Mouse (Mus musculus) heart, postnatal 25 days (tissue): ENCODE results near the gene Hip1. TPM values are rescaled to one million over a fixed set of nuclear protein-coding genes. Genes with fewer than 3 reads are reported as not detected.
"Not testable (repeated sequence)": the region's sequence is repeated elsewhere in the genome, so short reads cannot be mapped to it uniquely, and the experiment has no call there.

ENCODE experiments used
- DNase-seq: peaks from one replicate; pipeline ENCODE4 v3.0.0; 2022; ENCODE audit warnings: low spot score
- intact Hi-C: fragments of 180-260 bp; cut with DNase I; formaldehyde crosslinking; loops from one replicate; pipeline ENCODE4 v1.15.1; 2025
- total RNA-seq, 2 experiments: library from RNA; stranded (reverse); gene quantifications; 2 replicates each; pipeline ENCODE4 v1.2.3; 2021

Gene Hip1
- total RNA-seq, 2 experiments from 2014 or later, result 30.0 to 36.0 TPM

DNA sequence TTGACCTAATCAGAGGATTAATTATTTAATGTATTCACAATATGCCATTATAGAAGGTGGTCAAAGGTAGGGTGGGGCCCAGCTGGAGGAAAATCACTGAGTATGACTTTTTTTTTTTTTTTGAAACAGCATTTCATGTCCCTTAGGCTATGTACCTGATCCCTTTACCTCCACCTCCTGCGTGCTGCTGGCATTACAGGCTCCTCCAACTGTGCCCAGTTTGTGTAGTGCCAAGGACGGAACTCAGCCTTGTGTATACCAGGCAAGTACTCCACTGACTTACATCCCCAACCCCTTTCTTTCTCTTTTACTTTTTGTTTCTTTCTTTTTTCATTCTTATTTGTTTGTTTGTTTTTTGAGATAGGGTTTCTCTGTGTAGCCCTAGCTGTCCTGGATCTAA, 48.4 kb downstream of the Hip1 start:
- no peak for DNase-seq
- intact Hi-C loops, result loop anchor here (5.0 kb wide), 1 partner anchor 41 kb away; no protein-coding TSS in a partner anchor

DNA sequence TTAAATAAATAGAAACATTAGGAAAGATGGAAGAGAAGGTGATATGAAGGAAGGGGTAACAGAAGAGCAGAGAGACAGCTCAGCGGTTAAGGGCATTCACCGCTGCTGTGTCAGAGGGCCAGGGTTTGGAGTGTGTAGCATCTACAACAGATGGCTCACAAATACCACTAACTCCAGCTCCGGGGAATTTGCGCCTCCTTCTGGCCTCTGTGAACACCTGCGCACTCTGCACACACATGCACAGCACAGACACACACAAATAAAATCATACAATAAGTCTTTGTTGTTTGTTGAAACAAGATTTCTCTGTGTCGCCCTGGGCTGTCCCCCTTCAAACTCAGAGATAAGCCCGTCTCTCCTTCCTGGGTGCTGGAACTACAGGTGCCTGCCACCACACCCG, 49.4 kb downstream of the Hip1 start:
- intact Hi-C loops, result loop anchor here (2.0 to 5.0 kb wide), 3 partner anchors 42 to 95 kb away; no protein-coding TSS in a partner anchor
- no peak for DNase-seq

DNA sequence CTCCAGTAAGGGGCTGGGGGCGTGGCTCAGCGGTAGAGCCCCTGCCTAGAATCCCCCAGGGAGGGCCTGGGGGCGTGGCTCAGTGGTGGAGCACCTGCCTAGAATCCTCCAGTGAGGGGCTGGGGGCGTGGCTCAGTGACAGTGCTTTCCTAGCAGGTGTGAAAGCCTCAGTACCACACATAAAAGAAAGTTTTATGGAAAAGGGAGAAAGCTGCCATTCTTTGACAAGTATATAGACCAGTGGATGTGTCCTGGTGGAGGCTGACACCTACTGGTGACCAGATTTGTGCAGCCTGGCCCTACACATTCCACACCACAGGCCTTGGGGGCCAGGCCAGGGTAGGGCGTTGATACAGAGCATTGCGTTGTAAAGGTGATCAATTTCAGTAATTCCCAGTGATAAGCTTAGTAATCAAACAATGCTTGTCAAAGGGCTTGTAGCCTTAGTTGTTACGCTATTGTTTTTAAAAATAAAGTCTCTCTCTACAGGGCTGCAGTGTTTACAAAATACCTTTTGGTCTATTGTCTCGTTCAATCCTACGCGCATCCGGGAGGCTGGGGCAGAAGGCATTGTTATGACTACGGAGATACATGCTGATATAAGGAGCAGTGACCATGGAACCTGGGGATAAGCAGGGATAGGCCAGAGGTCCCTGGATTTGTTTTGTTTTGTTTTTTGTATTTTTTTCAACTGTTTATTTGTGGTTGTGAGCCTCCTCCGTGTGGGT, 50.6 kb downstream of the Hip1 start:
- DNase-seq, result no peak
- intact Hi-C loops, result loop anchor here (2.0 kb wide), 2 partner anchors 66 to 94 kb away; no protein-coding TSS in a partner anchor

DNA sequence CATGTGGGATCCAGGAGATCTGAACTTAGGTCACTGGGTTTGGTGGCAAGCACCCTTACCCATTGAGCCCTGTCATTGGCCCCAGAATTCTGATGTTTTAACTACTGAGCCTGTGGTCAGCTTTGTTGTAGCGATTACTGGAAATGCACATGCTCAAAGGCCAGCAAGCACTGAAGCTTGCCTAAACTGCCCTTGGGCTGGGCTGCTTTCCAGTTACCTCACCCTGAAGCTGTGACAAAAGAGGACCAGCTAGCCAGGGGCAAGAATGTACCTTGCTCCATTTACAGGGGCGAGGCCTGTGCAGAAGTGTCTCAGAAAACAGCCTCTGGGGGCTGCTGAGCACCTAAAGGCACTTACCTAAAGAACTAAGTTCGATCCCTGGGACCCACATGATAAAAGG, 51.8 kb downstream of the Hip1 start:
- DNase-seq, result no peak
- intact Hi-C loops, result no loop called here

DNA sequence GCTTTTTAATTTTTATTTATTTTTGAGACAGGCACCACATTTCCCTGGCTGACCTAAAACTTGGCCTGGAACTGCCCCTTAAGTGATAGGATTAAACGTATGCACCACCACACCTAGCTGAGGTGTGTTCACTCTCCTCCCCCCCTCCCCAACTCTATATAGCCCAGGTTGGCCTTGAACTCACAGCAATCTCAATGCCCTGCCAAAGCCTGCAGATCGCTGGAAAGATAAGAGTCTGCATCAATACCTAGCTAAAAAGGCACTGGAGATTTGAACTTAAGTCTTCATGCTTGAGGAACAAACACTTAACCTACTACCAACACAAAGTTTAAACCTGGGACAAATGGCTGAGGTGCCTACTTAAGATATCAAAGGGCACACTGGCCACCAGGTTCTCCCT, 52.8 kb downstream of the Hip1 start:
- intact Hi-C loops, result no loop called here
- no peak for DNase-seq

DNA sequence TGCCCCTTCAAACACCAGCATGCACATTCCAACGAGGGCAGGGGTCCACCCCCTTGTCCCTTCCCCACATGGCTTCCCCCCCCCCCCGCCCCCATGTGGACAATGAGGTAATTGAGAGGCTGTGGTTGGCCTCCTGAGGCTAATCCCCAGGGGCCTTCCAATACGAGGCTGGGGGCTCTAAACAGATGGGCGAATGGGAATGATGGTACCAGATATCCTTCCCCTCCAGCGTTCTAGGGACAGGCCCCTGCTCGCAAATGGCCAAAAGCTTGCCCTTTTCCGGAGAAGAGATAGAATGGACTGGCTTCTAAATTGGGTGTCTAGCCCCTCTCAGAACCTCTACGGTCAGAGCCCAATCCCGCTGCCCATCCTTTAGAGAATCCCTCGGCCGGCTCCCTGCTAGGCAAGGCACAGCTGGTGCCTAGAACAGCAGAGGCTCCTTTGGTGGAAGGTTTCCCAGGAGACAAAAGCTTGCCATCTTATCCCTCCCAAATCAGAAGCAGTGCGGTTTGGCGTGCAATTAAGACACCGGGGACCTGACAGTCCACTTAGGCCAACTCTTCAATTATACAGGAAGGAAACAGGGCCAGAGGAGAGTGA, 55.1 kb downstream of the Hip1 start:
- intact Hi-C loops, result loop anchor here (2.0 kb wide), 1 partner anchor 27 kb away; no protein-coding TSS in a partner anchor
- DNase-seq, result no peak

DNA sequence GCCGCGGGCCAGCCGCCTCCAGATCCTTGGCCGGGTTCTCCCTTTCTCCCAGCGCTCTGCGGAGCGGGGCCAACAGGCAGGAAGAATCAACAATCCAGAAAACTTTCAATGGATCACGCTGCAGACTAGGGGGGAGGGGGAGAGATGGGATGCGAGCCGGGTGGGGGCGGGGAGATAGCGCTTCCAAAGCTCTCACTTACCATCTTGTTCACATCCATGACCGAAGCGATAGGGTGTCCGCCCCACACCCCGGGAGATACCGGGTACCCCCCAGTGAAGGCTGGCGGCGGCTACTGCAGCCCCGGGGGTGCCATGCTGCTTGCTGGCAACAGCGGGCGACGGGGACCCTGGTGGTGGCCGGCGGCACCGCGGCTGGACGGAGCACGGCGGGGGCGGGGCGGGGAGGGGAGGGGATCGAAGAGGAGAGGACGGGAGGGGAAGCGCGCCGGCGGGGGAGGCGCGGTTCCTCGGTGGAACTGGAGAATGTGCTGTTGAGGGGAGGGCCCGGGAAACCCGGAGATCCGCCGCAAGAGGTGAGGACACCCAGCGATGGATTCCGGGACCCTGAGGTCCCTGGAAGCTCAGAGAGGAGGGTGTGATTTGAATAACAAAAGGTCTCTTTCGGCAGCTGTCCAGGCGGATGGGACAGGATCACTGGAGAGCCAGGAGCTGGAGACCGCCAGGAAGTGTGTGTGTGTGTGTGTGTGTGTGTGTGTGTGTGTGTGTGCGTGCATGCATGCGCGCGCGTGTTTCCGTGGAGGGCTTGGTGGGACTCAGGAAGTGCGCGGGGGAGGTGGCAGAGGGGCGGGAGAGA, 55.8 kb downstream of the Hip1 start:
- DNase-seq, result peak; percentile 59
- intact Hi-C loops, result loop anchor here (2.0 kb wide), 1 partner anchor 26 kb away; no protein-coding TSS in a partner anchor

DNA sequence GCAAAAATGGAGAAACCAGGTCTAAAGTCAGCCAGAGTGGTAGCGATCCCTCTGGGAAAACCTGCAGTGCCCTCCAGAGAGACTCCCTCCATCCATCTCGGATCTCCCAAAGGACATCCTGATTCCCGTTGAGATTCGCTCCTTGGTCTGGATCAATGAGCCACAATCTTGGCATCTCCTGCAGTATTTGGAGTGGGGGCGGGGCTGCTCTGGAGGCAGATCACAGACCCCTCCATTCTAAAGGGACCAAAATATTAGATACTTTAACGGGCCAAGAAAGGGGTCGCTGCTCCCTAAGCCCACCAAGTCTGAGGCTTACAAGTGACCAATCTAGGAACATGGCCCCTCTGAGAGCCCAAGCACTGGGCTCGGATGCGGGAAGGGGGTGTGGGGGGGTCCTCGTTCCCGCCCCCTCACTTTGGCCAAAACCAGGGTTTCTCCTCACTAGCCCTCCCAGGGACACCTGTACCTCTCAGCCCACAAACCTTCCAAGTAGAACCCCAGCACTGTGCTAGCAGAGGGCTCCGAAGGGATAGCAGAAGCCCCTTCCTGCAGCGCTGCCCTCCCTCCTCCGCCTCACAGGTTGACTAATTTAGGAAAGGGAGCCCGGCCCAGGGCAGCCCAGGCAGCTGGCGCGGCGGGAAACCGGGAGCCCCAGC, 56.6 kb downstream of the Hip1 start:
- intact Hi-C loops, result loop anchor here (2.0 kb wide), 1 partner anchor 26 kb away; no protein-coding TSS in a partner anchor
- no peak for DNase-seq

DNA sequence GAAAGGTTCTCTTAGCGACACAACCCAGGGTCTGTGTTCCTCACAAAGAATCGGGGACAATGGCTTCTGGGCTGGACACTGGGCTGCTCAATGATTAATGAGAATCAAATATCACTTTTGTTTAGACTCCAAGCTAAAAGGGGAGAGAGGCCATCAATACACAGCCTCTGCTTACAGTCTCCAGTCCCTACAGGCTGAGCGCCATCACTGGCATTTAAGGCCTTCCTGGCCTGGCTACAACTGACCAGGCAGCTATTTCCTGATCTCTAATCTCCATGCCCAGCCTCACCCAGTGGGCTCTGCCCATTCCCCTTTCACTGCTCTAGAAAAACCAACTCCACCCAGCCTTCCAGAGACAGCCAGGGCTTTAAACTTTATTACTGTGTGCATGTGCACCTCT, 59.6 kb downstream of the Hip1 start:
- intact Hi-C loops, result no loop called here
- DNase-seq, result no peak

DNA sequence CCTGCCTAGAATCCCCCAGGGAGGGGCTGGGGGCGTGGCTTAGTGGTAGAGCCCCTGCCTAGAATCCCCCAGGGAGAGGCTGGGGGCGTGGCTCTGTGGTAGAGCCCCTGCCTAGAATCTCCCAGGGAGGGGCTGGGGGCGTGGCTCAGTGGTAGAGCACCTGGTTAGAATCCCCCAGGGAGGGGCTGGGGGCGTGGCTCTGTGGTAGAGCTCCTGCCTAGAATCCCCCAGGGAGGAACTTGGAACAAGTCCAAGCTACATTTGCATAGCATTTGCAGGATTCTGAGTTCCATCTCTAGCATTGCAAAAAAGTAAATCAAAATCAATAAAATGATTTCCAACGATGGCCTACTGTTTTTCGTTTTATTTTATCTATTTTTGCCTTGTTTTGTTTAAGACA, 61.1 kb downstream of the Hip1 start:
- intact Hi-C loops, DNase-seq: not testable (repeated sequence)

DNA sequence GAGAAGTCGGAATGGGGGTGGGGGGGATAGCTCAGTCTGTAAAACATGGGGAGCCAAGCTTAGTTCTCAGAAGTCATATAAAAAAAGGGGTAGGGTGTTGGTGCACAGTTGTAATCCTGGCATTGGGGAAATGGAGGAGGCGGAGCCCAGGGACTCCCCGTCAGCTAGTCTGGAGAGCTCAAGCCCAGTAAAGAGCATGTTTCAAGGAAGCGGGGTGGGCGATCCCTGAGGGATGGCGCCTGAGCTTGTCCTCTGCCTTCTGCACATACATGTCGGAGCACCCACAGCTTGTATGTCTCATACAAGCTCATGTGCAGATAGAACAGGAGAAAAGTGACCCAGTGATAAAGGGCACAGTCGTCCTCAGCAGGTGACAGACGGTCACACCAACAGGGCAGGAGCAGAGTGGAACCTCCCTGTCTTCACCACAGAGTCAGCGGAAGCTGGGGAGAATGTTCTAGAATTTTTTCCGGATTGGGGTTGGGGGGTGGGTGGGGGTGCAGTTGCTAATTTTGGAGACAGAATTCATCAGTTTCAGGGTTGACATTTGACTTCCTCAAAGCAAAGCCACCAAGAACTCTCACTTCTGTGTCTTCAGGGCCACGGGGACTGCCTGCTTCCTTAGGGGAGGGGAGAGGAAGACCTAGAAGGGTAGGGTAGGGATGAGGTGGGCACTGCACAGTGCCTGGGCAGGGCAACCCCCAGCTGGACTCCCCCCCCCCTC, 65.9 kb downstream of the Hip1 start:
- DNase-seq, result no peak
- intact Hi-C loops, result no loop called here

DNA sequence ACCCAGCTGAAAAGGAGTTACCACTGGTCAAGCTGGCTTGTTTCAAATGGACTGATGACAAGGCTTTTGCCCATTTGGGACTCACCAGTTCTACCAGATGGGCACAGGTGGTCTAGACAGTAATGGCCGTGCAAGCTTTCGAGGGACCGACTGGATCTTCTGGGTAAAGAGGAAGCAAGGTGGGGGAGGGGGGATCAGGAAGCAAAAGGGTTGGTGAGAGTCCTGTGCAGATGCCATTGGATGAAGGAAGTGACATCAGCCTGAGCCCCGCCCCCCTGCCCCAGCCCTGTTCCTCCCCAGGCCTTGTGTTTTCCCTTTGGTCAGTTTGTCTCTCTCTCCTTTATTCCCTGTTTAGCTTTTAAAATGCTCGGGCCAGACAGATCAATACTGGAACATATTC, 68.7 kb downstream of the Hip1 start:
- DNase-seq, result no peak
- intact Hi-C loops, result no loop called here

DNA sequence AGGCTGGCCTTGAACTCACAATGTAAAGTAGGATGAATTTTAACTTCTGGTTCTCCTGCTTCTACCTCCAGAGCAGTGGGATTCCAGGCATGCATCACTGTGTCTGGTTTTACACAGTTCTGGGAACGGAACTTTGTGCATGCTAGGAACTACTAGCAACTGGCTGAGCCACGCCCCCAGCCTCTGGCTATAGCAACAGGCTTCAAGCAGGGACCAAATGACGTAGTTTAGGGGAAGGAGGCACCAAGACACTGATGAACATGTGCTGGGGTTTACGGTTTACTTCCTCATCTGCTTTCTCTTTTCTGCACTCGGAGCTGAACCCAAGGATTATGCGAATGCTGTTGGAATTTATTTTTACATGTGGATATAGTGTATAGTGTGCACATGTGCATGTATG, 72.5 kb downstream of the Hip1 start:
- intact Hi-C loops, result no loop called here

DNA sequence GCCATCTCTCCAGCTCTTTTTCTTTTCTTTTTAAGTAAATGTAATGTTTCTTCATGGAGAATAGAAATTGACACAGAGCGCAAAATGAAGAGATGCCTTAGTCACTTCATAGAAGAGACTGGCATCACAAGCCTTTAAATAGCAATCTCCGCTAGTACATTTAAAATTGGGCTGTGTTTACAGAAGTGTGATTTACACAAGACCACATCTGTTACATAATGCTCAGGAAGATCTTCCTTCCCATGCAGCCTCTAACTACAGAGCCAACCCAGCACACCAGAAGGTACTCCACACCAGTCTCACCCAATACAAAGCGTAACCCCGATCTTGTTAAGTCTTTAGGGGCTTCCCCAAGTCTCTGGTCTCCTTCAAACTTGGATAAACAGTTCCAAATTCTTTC, 73.2 kb downstream of the Hip1 start:
- intact Hi-C loops, result no loop called here
- DNase-seq, result no peak

More for the DNA sequence above, 72.5 kb downstream of the Hip1 start:
- peak; percentile 15 for DNase-seq

DNA sequence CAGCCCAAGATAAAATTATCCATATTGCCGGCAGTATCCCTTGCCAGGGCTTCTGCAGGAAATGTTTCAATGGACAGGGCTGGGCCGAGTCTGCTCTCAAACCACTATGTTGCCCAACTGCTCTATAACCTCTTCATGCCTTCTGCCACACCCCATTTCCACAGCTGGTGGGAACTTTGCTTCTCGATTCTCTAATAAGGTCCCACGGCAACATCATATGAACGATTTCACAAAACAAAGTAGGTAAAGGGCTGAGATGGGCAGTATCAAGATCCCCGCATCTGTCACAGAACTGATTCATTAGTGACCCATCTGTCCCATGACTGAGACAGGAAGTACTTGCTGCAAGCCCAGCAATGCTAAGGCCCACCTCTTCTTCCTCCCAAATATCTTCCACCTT, 76.6 kb downstream of the Hip1 start:
- intact Hi-C loops, result no loop called here
- DNase-seq, result no peak

DNA sequence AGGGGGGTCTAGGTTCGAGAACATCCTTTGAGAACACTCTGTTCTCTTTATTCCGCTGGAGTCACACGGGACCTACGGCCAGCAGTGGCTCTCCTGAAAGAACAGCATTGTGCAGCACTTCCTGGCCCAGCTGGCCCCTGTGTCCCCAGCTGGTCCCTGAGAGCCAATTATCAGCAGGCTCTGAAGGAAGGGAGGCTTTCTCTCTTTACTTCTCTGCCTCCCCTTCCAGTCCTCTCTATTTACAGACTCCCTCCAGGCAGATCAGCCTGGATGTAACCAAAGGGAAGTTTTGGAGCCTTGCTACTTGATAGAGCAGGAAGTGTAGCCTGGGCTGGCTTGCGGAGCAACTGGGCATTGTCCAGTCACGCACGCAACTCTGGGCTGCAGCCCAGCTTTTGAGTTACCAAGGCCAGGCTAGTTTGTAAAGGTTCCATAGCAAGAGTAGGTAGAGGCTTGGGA, 79.1 kb downstream of the Hip1 start:
- intact Hi-C loops, result no loop called here

DNA sequence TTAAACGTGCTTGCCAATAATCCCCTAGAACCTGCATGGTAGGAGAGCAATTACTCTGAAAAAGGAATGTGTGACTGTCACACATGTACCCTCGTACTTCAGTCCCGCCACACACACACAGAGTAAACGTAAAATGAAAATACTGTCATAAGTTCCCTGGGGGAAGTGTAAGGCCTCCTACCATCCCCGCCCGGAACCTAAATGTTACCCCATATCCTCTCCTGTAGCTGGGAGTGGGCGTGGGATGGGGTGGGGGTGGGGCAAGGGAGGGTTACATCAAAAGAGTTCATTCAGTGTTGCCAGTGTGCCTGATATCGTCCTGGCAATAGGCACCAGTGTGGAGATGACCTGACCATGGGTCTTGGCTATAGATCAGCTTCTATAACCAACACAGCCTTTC, 81.5 kb downstream of the Hip1 start:
- no peak for DNase-seq
- intact Hi-C loops, result loop anchor here (2.0 kb wide), 1 partner anchor 25 kb away; no protein-coding TSS in a partner anchor

More for the DNA sequence above, 79.1 kb downstream of the Hip1 start:
- peak; percentile 58 for DNase-seq

DNA sequence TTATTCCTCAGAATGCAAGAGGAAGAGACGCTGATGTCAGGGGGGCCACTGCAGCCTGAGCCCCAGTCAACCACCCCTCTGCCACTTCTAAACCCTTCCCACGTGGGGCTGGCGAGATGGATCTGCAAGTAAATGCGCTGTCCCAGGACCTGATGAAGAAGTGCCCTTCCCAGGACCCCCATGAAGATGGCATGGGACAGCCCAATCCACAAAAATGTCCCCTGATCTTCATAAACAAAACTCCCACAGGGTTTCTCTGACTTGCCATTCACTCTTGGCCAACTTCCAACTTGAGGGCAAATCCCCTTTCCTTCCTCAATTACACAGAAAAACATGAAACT, 84.1 kb downstream of the Hip1 start:
- intact Hi-C loops, result no loop called here
- no peak for DNase-seq

DNA sequence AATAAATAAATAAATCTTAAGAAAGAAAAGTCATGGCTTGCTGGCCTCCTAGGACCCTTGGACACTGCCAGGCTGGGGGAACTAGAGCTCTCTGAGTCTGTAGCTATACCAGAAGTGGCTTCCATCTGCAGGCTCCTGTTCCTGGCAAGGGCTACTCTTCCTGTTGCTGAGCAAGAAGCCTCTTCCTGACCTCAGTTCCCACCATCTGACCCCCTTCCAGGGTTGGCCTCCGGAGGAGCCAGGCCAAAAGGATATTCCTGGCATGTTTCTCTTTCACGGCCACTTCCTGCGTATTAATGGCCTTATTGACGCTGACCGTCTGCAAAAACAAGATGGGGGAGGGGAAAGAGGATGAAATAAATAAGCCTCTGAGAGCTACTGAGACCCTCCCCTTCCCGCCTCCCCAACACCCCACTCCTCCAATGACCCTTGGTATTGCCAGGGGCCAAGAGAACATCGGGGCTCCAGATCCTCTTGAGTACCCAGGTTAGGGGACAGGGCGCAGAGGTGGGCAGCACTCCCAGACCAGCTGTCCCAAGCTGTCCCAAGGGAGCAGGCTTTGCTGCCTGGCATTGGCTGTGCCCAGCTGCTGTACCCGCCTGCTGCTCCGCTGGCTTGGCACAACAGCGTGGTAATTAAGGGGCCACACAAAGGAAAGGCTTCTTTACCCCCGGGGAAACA, 84.6 kb downstream of the Hip1 start:
- DNase-seq, result peak; percentile 27
- intact Hi-C loops, result no loop called here
